Mouse (Mus musculus) CH12.LX (cell line): Measurements from ENCODE around the gene Borcs6.

Source experiments
- CTCF ChIP-seq, 2 experiments: IDR thresholded peaks in 1 of 2; conservative IDR thresholded peaks in 1 of 2; 2 replicates each; pipeline ENCODE4 v1.5.1; 2011 to 2012; ENCODE audit warnings: low read depth in 2 of 2, low read length in 2 of 2, improper control_type of control experiment in 1 of 2, inconsistent platforms in 1 of 2, mild to moderate bottlenecking in 1 of 2, moderate library complexity in 1 of 2
- EP300 ChIP-seq: IDR thresholded peaks from 2 replicates; pipeline ENCODE4 v1.6.1; 2011; ENCODE audit warnings: low read length, improper control_type of control experiment
- POLR2A ChIP-seq: IDR thresholded peaks from 2 replicates; pipeline ENCODE4 v1.6.1; 2011; ENCODE audit warnings: low read depth, mild to moderate bottlenecking, improper control_type of control experiment, low read length
- ZC3H11A ChIP-seq: IDR thresholded peaks from 2 replicates; pipeline ENCODE4 v1.6.1; 2012; ENCODE audit warnings: low read depth, mild to moderate bottlenecking, inconsistent platforms, low read length, improper control_type of control experiment
- ZMIZ1 ChIP-seq: IDR thresholded peaks from 2 replicates; pipeline ENCODE4 v1.6.1; 2012; ENCODE audit warnings: low read depth, mild to moderate bottlenecking, inconsistent platforms, low read length, improper control_type of control experiment

DNA sequence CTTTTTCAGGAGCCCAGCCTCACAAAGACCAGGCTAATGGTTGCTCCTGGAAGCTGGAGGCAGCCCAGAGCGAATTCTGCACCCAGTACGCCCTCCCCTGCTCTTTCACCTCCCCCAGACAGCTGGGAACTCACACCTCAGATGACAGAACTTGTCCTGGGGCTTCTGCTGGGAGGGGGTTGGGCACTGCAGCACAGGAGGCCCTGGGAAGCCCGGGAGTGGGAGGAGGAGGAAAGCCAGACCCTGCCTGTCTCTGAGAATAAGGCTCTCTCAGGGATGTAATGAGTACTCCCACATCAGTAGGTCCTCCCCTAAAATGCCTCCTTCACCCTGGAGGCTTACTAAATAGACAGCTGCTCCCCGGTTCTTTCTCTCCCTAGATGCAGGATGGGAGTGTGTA lies 27.6 kb downstream of the Borcs6 start:
- TF ChIP-seq CTCF (conservative IDR thresholded peaks at IDR 0.05 in 1 of 2, IDR thresholded peaks at IDR 0.05 in 1 of 2; ENCODE audit: low read depth in 2 of 2, low read length in 2 of 2) (no peak), POLR2A (no peak), ZC3H11A (no peak), ZMIZ1 (no peak), EP300 (no peak)
